Mouse (Mus musculus): ENCODE data around the gene Dlgap4.
"Not testable (repeated sequence)": the region's sequence is repeated elsewhere in the genome, so short reads cannot be mapped to it uniquely, and the experiment has no call there.

The Dlgap4 gene

DNA sequence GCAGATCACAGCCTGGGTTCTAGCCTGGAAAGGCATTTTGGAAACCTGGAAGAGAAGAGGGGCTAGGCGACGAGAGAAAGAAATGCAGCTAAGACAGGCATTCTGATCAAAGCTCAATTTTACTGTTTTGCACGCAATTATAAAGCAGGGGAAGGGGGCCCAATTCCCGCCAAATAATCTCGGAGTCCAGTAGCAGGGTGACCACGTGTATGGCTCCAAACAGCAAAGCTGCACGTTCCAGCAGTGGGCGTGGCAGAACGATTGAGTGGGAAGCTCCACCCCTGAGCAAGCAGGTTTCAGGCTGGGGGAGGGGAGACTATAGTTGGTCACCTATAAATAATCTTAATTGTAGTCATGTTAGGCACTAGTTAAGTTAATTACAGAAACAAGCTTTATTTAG lies 188.6 kb downstream of the Dlgap4 start:
- not testable (repeated sequence) for DNase-seq (ENCODE audit: low read depth, low spot score)

DNA sequence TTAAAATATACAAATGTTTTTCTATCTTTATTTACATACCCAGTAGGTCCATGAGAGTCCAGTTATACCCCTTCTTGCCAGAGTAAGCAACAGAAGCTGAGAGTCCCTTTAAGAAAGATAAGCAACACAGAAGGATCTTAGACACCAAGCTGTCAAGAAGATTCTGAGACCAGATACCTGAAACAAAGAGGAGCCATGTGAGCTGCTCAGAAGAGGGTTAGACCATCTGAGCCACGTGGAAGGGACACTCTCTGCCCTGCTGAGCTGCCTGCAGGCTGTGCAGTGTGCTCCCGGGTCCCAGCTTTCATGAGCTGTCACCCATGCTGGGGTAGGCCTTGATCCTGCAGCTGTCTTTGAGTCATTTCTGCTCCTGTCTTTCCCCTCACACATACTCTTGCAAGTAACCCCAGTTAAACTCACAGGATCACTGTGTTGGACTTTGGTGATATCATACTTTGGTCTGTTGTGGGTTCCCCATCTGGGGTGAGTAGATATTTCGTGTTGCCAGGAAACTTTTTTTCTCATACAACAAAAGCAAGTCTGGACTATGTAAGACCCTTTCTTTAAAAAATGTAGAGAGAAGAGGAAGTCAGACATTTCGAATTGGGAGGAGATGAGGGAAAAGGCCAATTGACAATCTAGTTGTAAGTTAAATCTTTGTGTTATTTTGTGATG lies 190.3 kb downstream of the Dlgap4 start:
- DNase-seq (ENCODE audit: low read depth, low spot score) = no peak

DNA sequence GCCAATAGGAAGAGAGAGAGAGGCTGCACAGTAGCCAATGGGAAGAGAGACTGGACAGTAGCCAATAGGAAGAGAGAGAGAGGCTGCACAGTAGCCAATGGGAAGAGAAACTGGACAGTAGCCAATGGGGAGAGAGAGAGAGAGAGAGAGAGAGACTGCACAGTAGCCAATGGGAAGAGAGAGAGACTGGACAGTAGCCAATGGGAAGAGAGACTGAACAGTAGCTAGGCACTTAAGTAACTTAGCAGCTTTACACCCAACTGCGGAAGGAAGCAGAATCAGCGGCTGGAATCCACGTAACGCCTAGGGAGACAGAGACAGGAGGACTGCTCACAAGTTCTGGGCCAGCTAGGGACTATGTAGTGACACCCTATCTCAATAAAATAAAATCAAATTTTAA lies 191.1 kb downstream of the Dlgap4 start:
- DNase-seq (ENCODE audit: low read depth, low spot score) = no peak

DNA sequence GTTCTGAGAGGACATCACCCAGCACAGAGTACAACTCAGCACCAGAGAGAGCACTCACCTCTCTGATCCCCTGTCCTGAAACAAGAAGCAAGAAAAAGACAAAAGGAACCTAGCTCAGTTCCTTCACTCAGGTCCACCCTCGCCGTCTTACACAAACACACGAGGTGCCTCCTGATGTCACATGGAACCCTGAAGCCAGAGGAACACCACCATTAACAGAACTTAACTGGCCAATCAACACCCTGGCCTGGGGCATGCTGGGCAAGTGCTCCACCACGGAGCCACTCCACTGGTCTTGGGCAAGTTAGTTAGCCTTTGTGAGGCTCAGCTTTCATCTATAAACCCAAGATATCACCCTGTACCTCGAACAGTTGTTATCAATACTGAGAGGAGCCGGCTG lies 193.4 kb downstream of the Dlgap4 start:
- DNase-seq (ENCODE audit: low read depth, low spot score) = no peak

DNA sequence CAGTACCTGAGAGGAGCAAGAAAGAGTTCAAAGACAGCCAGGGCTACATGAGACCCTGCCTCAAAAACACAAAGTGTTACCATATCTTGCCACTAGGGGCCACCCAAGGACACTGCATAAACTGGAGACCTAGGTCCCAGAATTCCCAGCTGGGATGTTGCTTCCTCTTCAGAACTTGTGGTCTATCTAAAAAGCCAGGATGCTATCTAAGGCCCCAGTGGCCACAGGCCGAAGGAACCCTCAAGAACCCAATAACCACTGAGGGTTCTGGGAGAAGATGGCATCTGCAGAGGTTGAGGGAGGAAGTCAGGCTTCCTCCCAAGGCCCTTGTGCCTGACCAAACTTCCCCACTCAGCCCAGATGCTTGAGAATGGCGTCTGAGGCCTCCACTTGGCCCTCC lies 196.1 kb downstream of the Dlgap4 start:
- peak; percentile 63 for DNase-seq (ENCODE audit: low read depth, low spot score)

DNA sequence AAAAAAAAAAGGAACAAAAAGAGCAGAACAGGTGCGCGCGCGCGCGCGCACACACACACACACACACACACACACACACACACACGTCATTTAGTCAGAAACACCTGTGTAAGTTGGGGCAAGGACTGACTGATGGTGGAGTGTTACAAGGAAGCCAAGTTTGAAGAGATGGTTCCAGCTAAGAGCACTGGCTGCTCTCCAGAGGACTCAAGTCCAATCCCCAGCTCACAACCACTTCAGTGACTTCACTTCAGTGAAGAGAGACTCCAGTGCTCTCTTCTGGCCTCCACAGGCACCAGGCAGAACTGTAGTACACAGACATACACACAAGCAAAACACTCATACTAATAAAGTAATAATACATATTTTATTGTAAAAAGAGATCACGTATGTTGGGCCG lies 197.2 kb downstream of the Dlgap4 start:
- DNase-seq (ENCODE audit: low read depth, low spot score) = no peak

DNA sequence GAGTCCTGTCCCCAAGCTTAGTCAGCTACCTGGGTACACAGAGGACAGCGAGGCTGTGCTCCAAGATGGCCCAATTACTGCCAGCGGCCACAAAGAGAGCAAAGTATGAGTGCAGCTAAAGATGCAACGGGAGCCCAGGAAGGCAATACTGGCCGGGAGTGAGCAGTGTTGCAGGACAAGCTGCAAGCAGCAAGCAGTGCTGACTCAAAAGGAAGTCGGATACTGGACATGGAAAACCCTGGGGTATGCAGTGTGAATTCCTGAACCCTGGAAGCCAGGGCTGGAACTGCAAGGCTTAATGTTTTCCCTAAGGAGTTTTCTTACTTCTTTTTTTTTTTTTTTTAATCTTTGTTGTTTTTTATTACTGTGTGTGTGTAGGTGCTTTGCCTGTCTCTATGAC lies 198.1 kb downstream of the Dlgap4 start:
- no peak for DNase-seq (ENCODE audit: low read depth, low spot score)

Measured in embryo, embryonic 11.5 days (tissue).